Mouse (Mus musculus) CD4-positive, CD25-positive, alpha-beta regulatory T cell, adult 2 months (primary cell): ENCODE measurements around the gene Wnt10b.

Experiments
- DNase-seq: peaks from one replicate; pipeline ENCODE4 v3.0.0-alpha.2; 2012; ENCODE audit warnings: low read depth, low spot score

Gene Wnt10b

GRCm38 (mm10) chr15:98772511-98773211, 5.3 kb downstream of the Wnt10b start:
- DNase-seq, result peak; percentile 81

- no peak for DNase-seq
These were observed 6.0 kb downstream of the Wnt10b start for GRCm38 (mm10) chr15:98771813-98772425.

- no peak for DNase-seq
These were observed 9.7 kb downstream of the Wnt10b start for GRCm38 (mm10) chr15:98768259-98768658.

- DNase-seq, result no peak
These were observed 12.0 kb downstream of the Wnt10b start for GRCm38 (mm10) chr15:98765929-98766328.

GRCm38 (mm10) chr15:98762670-98763529, 15.1 kb downstream of the Wnt10b start, which contains the start of gene Arf3:
Arf3 (minus strand) TSS chr15:98763214.
- DNase-seq, result peak; percentile 98

GRCm38 (mm10) chr15:98762201-98762621, 15.7 kb downstream of the Wnt10b start:
- peak; percentile 76 for DNase-seq

- DNase-seq, result no peak
These were observed 23.8 kb downstream of the Wnt10b start for GRCm38 (mm10) chr15:98754125-98754524.

- no peak for DNase-seq
These were observed 24.9 kb downstream of the Wnt10b start for GRCm38 (mm10) chr15:98753021-98753423.

- no peak for DNase-seq
These were observed 28.9 kb downstream of the Wnt10b start for GRCm38 (mm10) chr15:98749093-98749492.

- DNase-seq, result no peak
These were observed 30.7 kb downstream of the Wnt10b start for GRCm38 (mm10) chr15:98747296-98747695.

GRCm38 (mm10) chr15:98746344-98746965, 31.5 kb downstream of the Wnt10b start:
- DNase-seq, result no peak

GRCm38 (mm10) chr15:98743863-98744262, 34.1 kb downstream of the Wnt10b start:
- peak; percentile 48 for DNase-seq

GRCm38 (mm10) chr15:98742766-98743428, 35.1 kb downstream of the Wnt10b start:
- no peak for DNase-seq

GRCm38 (mm10) chr15:98740219-98740618, 37.7 kb downstream of the Wnt10b start:
- no peak for DNase-seq

- no peak for DNase-seq
These were observed 39.2 kb downstream of the Wnt10b start for GRCm38 (mm10) chr15:98738796-98739195.

- peak; percentile 49 for DNase-seq
These were observed 40.1 kb downstream of the Wnt10b start for GRCm38 (mm10) chr15:98737881-98738280.

GRCm38 (mm10) chr15:98736521-98736920, 41.4 kb downstream of the Wnt10b start:
- DNase-seq, result no peak

GRCm38 (mm10) chr15:98733976-98734566, 43.9 kb downstream of the Wnt10b start:
- no peak for DNase-seq

- DNase-seq, result no peak
These were observed 44.6 kb downstream of the Wnt10b start for GRCm38 (mm10) chr15:98733370-98733769.

- DNase-seq, result no peak
These were observed 45.9 kb downstream of the Wnt10b start for GRCm38 (mm10) chr15:98732006-98732531.

GRCm38 (mm10) chr15:98730790-98731189, 47.2 kb downstream of the Wnt10b start:
- peak; percentile 44 for DNase-seq
